Mouse (Mus musculus) embryonic facial prominence, embryonic 12.5 days (tissue): ENCODE measurements around the gene Chrm3. TPM values are rescaled to one million over a fixed set of nuclear protein-coding genes. Genes with fewer than 3 reads are reported as not detected.

ENCODE experiments used
- ATAC-seq: fragments of 200-750 bp; cut with Nextera tagmentation; 2 replicates; pipeline ENCODE4 v1.8.0; 2017; ENCODE audit not compliant: insufficient number of reproducible peaks, insufficient read depth, low FRiP score, low TSS enrichment
- H3K27ac ChIP-seq: fragments of 300-500 bp; sonication (generic); 2 replicates; pipeline ENCODE4 v1.5.1; 2016; ENCODE audit warnings: mild to moderate bottlenecking
- H3K27me3 ChIP-seq: fragments of 300-500 bp; sonication (generic); 2 replicates; pipeline ENCODE4 v1.6.1; 2016; ENCODE audit warnings: mild to moderate bottlenecking, moderate library complexity
- H3K36me3 ChIP-seq: fragments of 300-500 bp; sonication (generic); 2 replicates; pipeline ENCODE4 v1.6.1; 2016; ENCODE audit warnings: mild to moderate bottlenecking
- H3K4me1 ChIP-seq: fragments of 300-500 bp; sonication (generic); 2 replicates; pipeline ENCODE4 v1.6.1; 2016
- H3K4me2 ChIP-seq: fragments of 300-500 bp; sonication (generic); replicated peaks from 2 replicates; pipeline ENCODE4 v1.6.1; 2016; ENCODE audit warnings: mild to moderate bottlenecking, moderate library complexity
- H3K4me3 ChIP-seq: fragments of 300-500 bp; sonication (generic); 2 replicates; pipeline ENCODE4 v1.5.1; 2016; ENCODE audit warnings: mild to moderate bottlenecking
- H3K9ac ChIP-seq: fragments of 300-500 bp; sonication (generic); 2 replicates; pipeline ENCODE4 v1.6.1; 2016; ENCODE audit warnings: mild to moderate bottlenecking, moderate library complexity
- H3K9me3 ChIP-seq: fragments of 300-500 bp; sonication (generic); 2 replicates; pipeline ENCODE4 v1.6.1; 2016; ENCODE audit warnings: mild to moderate bottlenecking, moderate library complexity
- WGBS: fragments of 180-500 bp; shearing (Covaris S2); methylation state at CpG from one replicate; pipeline ENCODE4 v1.1.7; 2016; 5-methylcytosine and 5-hydroxymethylcytosine counted together
- polyA plus RNA-seq: library from polyadenylated mRNA; unstranded; fragments of >200 nt; fragmentation: Nextera tagmentation; extraction: Ambion mirVana; gene quantifications from 2 replicates; pipeline ENCODE4 v1.2.1, GENCODE M21; 2016

Gene Chrm3
- polyA plus RNA-seq, 1 experiment from 2014 or later: 1.5 TPM

GRCm38 (mm10) chr13:10220403-10220802 is 140.2 kb downstream of the Chrm3 start:
- Histone ChIP-seq H3K9me3 (no peaks in the 10 kb centered on the region), H3K4me2 (no peak overlapping the region), H3K27me3 (no peaks in the 10 kb centered on the region), H3K27ac (no peak overlapping the region), H3K4me1 (no peaks in the 10 kb centered on the region), H3K9ac (no peak overlapping the region), H3K36me3 (no peaks in the 10 kb centered on the region), H3K4me3 (no peak overlapping the region)
- no peak for ATAC-seq
- 79% methylated on average over 4 of the region's 4 CpGs for WGBS

DNA sequence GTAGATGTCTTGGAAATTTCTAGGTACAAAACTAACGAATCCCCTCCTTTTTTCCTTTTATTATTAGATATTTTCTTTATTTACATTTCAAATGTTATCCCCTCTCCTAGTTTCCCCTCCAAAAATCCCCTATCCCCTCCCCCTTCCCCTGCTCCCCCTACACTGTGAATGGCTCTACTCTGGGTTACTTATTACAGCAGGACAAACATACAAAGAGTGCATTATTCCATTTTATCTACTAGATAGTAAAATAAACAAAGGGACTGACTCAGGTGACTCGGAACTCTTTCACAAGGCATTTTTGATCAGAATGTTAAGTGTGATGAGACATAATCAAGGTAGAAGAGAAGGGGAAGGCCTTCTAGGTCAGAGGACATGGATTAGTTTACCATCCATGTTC is 148.5 kb downstream of the Chrm3 start:
- Histone ChIP-seq H3K4me3 (no peak overlapping the region), H3K9me3 (no peaks in the 10 kb centered on the region), H3K9ac (no peak overlapping the region), H3K36me3 (no peaks in the 10 kb centered on the region), H3K27ac (no peak overlapping the region), H3K27me3 (no peaks in the 10 kb centered on the region), H3K4me1 (no peaks in the 10 kb centered on the region), H3K4me2 (no peak overlapping the region)
- ATAC-seq: no peak
- WGBS: 79% methylated on average over 2 of the region's 2 CpGs

GRCm38 (mm10) chr13:10210522-10211244 is 150.0 kb downstream of the Chrm3 start:
- Histone ChIP-seq H3K27ac (no peak overlapping the region), H3K9ac (no peak overlapping the region), H3K36me3 (no peaks in the 10 kb centered on the region), H3K4me3 (no peak overlapping the region), H3K27me3 (no peaks in the 10 kb centered on the region), H3K4me2 (no peak overlapping the region), H3K9me3 (no peaks in the 10 kb centered on the region), H3K4me1 (no peaks in the 10 kb centered on the region)
- 56% methylated on average over 1 of the region's 1 CpGs for WGBS
- no peak for ATAC-seq

DNA sequence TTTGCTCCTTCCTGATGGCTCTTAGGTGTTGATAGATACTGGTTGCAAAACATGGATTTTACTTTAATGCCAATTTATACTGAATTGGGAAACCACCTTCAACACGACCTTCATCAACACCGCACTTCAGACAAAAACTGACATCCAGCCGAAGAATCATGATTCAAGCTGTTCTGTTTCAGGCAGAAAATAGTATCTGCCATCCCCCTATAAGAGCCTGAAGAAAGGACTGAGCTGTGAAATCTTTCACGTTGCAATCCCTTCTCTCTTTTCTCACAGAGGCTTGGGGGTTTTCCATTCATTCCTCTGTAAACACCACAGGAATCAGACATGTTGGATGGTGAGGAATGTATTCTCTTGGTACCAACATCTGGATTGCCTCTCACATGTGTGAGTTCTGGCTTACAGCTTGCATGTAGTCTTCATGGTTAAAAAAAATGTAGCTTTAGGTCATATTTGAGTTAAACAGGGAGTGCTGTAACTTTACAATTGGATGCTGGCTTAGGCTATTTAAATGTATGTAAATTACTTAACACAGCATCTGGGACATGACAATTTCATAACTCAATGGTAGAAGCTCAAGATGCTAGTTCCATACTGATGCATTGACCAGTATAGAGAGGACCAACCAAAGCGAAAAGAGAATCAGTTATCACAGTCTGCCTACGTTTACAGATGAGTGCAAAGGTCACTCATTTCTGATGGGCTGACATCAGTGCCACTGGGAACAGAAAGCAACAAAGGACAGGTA is 161.3 kb downstream of the Chrm3 start:
- 78% methylated on average over 6 of the region's 6 CpGs for WGBS
- no peak overlapping the region for H3K27ac ChIP-seq
- H3K4me2 ChIP-seq: no peak overlapping the region
- no peak overlapping the region for H3K9ac ChIP-seq
- no peaks in the 10 kb centered on the region for H3K27me3 ChIP-seq
- no peak for ATAC-seq
- no peaks in the 10 kb centered on the region for H3K36me3 ChIP-seq
- no peaks in the 10 kb centered on the region for H3K4me1 ChIP-seq
- H3K4me3 ChIP-seq: no peak overlapping the region
- H3K9me3 ChIP-seq: no peaks in the 10 kb centered on the region

- Histone ChIP-seq H3K4me3 (no peak overlapping the region), H3K9ac (no peak overlapping the region), H3K27me3 (no peaks in the 10 kb centered on the region), H3K27ac (no peak overlapping the region), H3K4me2 (no peak overlapping the region), H3K4me1 (no peaks in the 10 kb centered on the region), H3K9me3 (no peaks in the 10 kb centered on the region), H3K36me3 (no peaks in the 10 kb centered on the region)
- ATAC-seq: no peak
- WGBS: 61% methylated on average over 2 of the region's 2 CpGs
Observed at GRCm38 (mm10) chr13:10189829-10190228, 170.8 kb downstream of the Chrm3 start.

- no peaks in the 10 kb centered on the region for H3K27me3 ChIP-seq
- H3K36me3 ChIP-seq: no peaks in the 10 kb centered on the region
- 87% methylated on average over 3 of the region's 3 CpGs for WGBS
- no peak overlapping the region for H3K27ac ChIP-seq
- no peaks in the 10 kb centered on the region for H3K4me1 ChIP-seq
- no peaks in the 10 kb centered on the region for H3K9me3 ChIP-seq
- ATAC-seq: no peak
- H3K9ac ChIP-seq: no peak overlapping the region
- H3K4me3 ChIP-seq: no peak overlapping the region
- H3K4me2 ChIP-seq: no peak overlapping the region
Observed at GRCm38 (mm10) chr13:10187926-10188325, 172.7 kb downstream of the Chrm3 start.

DNA sequence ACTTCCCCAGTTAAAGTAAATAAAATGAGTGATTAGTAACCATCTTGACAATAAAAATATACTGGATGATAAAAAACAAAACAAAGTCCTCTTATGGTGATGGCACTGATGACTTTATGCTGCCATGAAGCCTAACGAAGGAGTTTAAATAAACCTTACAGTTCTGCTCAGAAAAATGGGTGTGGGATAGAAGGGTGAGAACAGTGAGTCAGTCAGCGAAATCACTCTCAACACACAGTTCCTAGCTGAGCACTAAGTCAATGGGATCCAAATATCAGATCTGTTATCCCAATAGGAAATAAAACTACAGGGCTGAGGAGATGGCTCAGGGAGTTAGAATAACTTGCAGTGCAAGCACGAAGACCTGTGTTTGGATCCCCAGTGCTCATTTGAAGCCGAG is 176.8 kb downstream of the Chrm3 start:
- 81% methylated on average over 4 of the region's 4 CpGs for WGBS
- no peaks in the 10 kb centered on the region for H3K27me3 ChIP-seq

GRCm38 (mm10) chr13:10182756-10183155 is 177.9 kb downstream of the Chrm3 start:
- no peaks in the 10 kb centered on the region for H3K36me3 ChIP-seq

More for the DNA sequence above, 176.8 kb downstream of the Chrm3 start:
- H3K4me1 ChIP-seq: no peaks in the 10 kb centered on the region
- H3K9me3 ChIP-seq: no peaks in the 10 kb centered on the region; the same call in 1 of the 2 replicates
- H3K36me3 ChIP-seq: no peaks in the 10 kb centered on the region
- H3K27ac ChIP-seq: no peak overlapping the region
- H3K4me3 ChIP-seq: no peak overlapping the region
- H3K9ac ChIP-seq: no peak overlapping the region
- H3K4me2 ChIP-seq: no peak overlapping the region
- no peak for ATAC-seq

GRCm38 (mm10) chr13:10170529-10170928 is 190.1 kb downstream of the Chrm3 start:
- no peak for ATAC-seq
- Histone ChIP-seq H3K4me3 (no peak overlapping the region), H3K9me3 (no peaks in the 10 kb centered on the region), H3K9ac (no peak overlapping the region), H3K27ac (no peak overlapping the region), H3K4me2 (no peak overlapping the region), H3K27me3 (no peaks in the 10 kb centered on the region), H3K4me1 (no peaks in the 10 kb centered on the region), H3K36me3 (no peaks in the 10 kb centered on the region)
- 94% methylated on average over 2 of the region's 2 CpGs for WGBS

More at GRCm38 (mm10) chr13:10182756-10183155, 177.9 kb downstream of the Chrm3 start:
- Histone ChIP-seq H3K4me3 (no peak overlapping the region), H3K4me2 (no peak overlapping the region), H3K9me3 (no peaks in the 10 kb centered on the region; the same call in 1 of the 2 replicates), H3K4me1 (no peaks in the 10 kb centered on the region), H3K9ac (no peak overlapping the region), H3K27me3 (no peaks in the 10 kb centered on the region), H3K27ac (no peak overlapping the region)
- 74% methylated on average over 2 of the region's 2 CpGs for WGBS
- ATAC-seq: no peak

GRCm38 (mm10) chr13:10163354-10163753 is 197.3 kb downstream of the Chrm3 start:
- Histone ChIP-seq H3K4me3 (no peak overlapping the region), H3K27ac (no peak overlapping the region), H3K36me3 (no peaks in the 10 kb centered on the region), H3K4me2 (no peak overlapping the region), H3K9me3 (no peaks in the 10 kb centered on the region), H3K27me3 (no peaks in the 10 kb centered on the region), H3K9ac (no peak overlapping the region), H3K4me1 (no peaks in the 10 kb centered on the region)
- no peak for ATAC-seq

DNA sequence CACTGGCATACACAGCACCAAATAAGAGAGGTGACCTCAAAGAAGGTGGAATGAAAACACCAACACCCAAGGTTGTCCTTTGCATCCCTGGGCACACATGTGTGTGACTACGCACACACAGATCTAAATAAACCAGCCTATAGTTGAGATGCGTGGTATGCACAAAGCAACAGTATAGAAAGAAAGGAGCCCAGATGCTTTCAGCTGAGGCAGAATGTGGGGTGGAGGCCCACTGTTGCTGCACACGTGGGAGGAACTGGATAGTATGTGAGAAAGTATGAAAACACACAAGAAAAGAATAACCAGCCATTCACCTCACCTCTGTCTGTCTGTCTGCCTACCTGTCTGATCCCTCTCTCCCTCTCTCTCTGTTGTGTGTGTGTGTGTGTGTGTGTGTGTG is 203.2 kb downstream of the Chrm3 start:
- H3K9ac ChIP-seq: no peak overlapping the region
- H3K4me2 ChIP-seq: no peak overlapping the region
- no peaks in the 10 kb centered on the region for H3K4me1 ChIP-seq
- H3K27me3 ChIP-seq: no peaks in the 10 kb centered on the region
- H3K4me3 ChIP-seq: no peak overlapping the region
- 87% methylated on average over 3 of the region's 3 CpGs for WGBS
- no peaks in the 10 kb centered on the region for H3K36me3 ChIP-seq
- H3K27ac ChIP-seq: no peak overlapping the region
- no peak for ATAC-seq
- H3K9me3 ChIP-seq: no peaks in the 10 kb centered on the region

GRCm38 (mm10) chr13:10140573-10140972 is 220.1 kb downstream of the Chrm3 start:
- Histone ChIP-seq H3K4me3 (no peak overlapping the region), H3K27ac (no peak overlapping the region), H3K4me2 (no peak overlapping the region), H3K27me3 (no peaks in the 10 kb centered on the region), H3K36me3 (no peaks in the 10 kb centered on the region), H3K9me3 (no peaks in the 10 kb centered on the region), H3K4me1 (no peaks in the 10 kb centered on the region), H3K9ac (no peak overlapping the region)
- ATAC-seq: no peak
- WGBS: 84% methylated on average over 4 of the region's 4 CpGs
